Comparison of ENCODE assay signal across 18 mouse cellular contexts in genomic region chr1:132582998-132583604, GRCm38 (mm10). TPM values are rescaled to one million over a fixed set of nuclear protein-coding genes. Genes with fewer than 3 reads are reported as not detected.
DNase-seq lines count a peak whose midpoint lies in the region; ATAC-seq lines count a peak whose summit lies in the region.
"Had no signal": no experiment of that assay in that cellular context is flagged by ENCODE, and none has a peak within 500 bp of the region (broad histone marks: within the 10 kb centered on the region; RNA-seq: fewer than 3 reads in every experiment).

No protein-coding gene starts in this region.

- no peak overlapping the region for H3K9ac ChIP-seq in hindbrain, embryonic 12.5 days
- H3K9ac ChIP-seq in midbrain, embryonic 14.5 days (replicated peaks; ENCODE audit: low read length) = peak overlapping the region; percentile 27
- H3K9ac ChIP-seq: liver, embryonic 14.5 days had no signal

- H3K4me3 ChIP-seq in forebrain, embryonic 10.5 days = 0 out of 2 replicates have a peak overlapping the region, but pooled peaks have one; percentile 21
- no peak overlapping the region for H3K4me3 ChIP-seq in hindbrain, embryonic 12.5 days
- H3K4me3 ChIP-seq in midbrain, embryonic 14.5 days (replicated peaks; ENCODE audit: low read depth, low read length) = no peak overlapping the region

- peak; percentile 36 for DNase-seq in R1 (ENCODE audit: low read depth, low spot score)
- DNase-seq in forebrain, embryonic 10.5 days (ENCODE audit: extremely low spot score, low spot score) = no peak
- DNase-seq in midbrain, embryonic 14.5 days = peak; percentile 37
- DNase-seq in embryo, embryonic 11 days = no peak
- no peak for DNase-seq in cerebellum, adult 11-12 months
- no peak for DNase-seq in lung, postnatal 4 days
- no peak for DNase-seq in cerebellum, adult 18-20 months
- DNase-seq: adrenal gland, postnatal 10 days; B cell, adult 2 months; heart, postnatal 14 days; kidney, adult 18-20 months; right cerebral cortex, adult 18-20 months; spleen, adult 18-20 months; thymus, postnatal 4 days had no signal

- H3K4me1 ChIP-seq in forebrain, embryonic 10.5 days = peaks cover 86% of the 10 kb centered on the region
- peaks cover 83% of the 10 kb centered on the region for H3K4me1 ChIP-seq in hindbrain, embryonic 12.5 days
- H3K4me1 ChIP-seq in midbrain, embryonic 14.5 days (ENCODE audit: control insufficient read depth, insufficient read depth, low read length) = peaks cover 81% of the 10 kb centered on the region

- no peaks in the 10 kb centered on the region for H3K36me3 ChIP-seq in forebrain, embryonic 10.5 days (replicated peaks)
- H3K36me3 ChIP-seq in hindbrain, embryonic 12.5 days = 0 out of 2 replicates have a peak, but pooled peaks cover 3% of the 10 kb centered on the region
- peaks cover 27% of the 10 kb centered on the region for H3K36me3 ChIP-seq in midbrain, embryonic 14.5 days (ENCODE audit: control insufficient read depth, insufficient read depth, low read length)

- peak overlapping the region; percentile 84 for H3K27ac ChIP-seq in forebrain, embryonic 10.5 days
- H3K27ac ChIP-seq in hindbrain, embryonic 12.5 days = peak overlapping the region; percentile 90
- H3K27ac ChIP-seq in midbrain, embryonic 14.5 days (replicated peaks; ENCODE audit: low read depth, low read length) = peak overlapping the region; percentile 95
- H3K27ac ChIP-seq: liver, embryonic 14.5 days; macrophage; stomach, postnatal 0 days had no signal

- 87% methylated on average over 18 of the region's 18 CpGs for WGBS in forebrain, embryonic 10.5 days
- 82% methylated on average over 18 of the region's 18 CpGs for WGBS in hindbrain, embryonic 12.5 days
- WGBS in midbrain, embryonic 14.5 days = 41% methylated on average over 18 of the region's 18 CpGs

- 0 out of 2 replicates have a peak, but pooled peaks have one; percentile 5 for ATAC-seq in hindbrain, embryonic 12.5 days (ENCODE audit: low FRiP score)
- no peak for ATAC-seq in midbrain, embryonic 14.5 days (ENCODE audit: low FRiP score, low TSS enrichment)

- H3K4me2 ChIP-seq in hindbrain, embryonic 12.5 days (replicated peaks) = no peak overlapping the region
- peak overlapping the region; percentile 3; the same call in 1 of the 2 replicates for H3K4me2 ChIP-seq in midbrain, embryonic 14.5 days (ENCODE audit: low read length)

- H3K27me3 ChIP-seq in forebrain, embryonic 10.5 days (ENCODE audit: poor library complexity, severe bottlenecking) = no peaks in the 10 kb centered on the region
- no peaks in the 10 kb centered on the region for H3K27me3 ChIP-seq in hindbrain, embryonic 12.5 days
- H3K27me3 ChIP-seq in midbrain, embryonic 14.5 days (ENCODE audit: control insufficient read depth, insufficient read depth, low read length) = no peaks in the 10 kb centered on the region

- no peaks in the 10 kb centered on the region for H3K9me3 ChIP-seq in forebrain, embryonic 10.5 days
- H3K9me3 ChIP-seq in hindbrain, embryonic 12.5 days (replicated peaks) = no peaks in the 10 kb centered on the region
- no peaks in the 10 kb centered on the region for H3K9me3 ChIP-seq in midbrain, embryonic 14.5 days (ENCODE audit: control insufficient read depth, low read length)

RNA-seq across cellular contexts. Expression of gene Cntn2, which starts 40.0 kb away (rescaled TPM):
- polyA plus RNA-seq in forebrain, embryonic 10.5 days (2016; fragmentation: Nextera tagmentation; extraction: Ambion mirVana) = 2.8 and 5.5 TPM in 2 replicates
- polyA plus RNA-seq in hindbrain, embryonic 12.5 days (2016; fragmentation: Nextera tagmentation; extraction: Ambion mirVana) = 83.8 and 88.4 TPM in 2 replicates
- 36.9 and 65.3 TPM in 2 replicates for polyA plus RNA-seq in midbrain, embryonic 14.5 days (2014; fragmentation: Nextera tagmentation; extraction: Ambion mirVana)
- polyA plus RNA-seq: macrophage had no signal

Comparison
In these comparisons a context has a peak if more than half of its experiments do, and no peak if none do; other contexts are left out.
1. DNase-seq: peak in R1 (single experiment) and midbrain, embryonic 14.5 days (single experiment); none in forebrain, embryonic 10.5 days (single experiment), embryo, embryonic 11 days (single experiment), cerebellum, adult 11-12 months (single experiment), lung, postnatal 4 days (0 of 2) and cerebellum, adult 18-20 months (0 of 2).
2. Peak in every context shown above with its lines, with median percentiles within 50 percentile points of each other: H3K27ac ChIP-seq.